Mouse (Mus musculus): ENCODE measurements at regions not wholly inside any gene's neighbourhood (a gene's known extent, or its start where the extent isn't known, plus 50 kb on each side); places are given as distances from the start of the nearest gene placed in this dataset.

- intact Hi-C loops (cut with DNase I), result loop anchor here (10.0 kb wide), 1 partner anchor 928 kb away; no protein-coding TSS in a partner anchor
- no peak for DNase-seq (ENCODE audit: extremely low spot score in 1 of 2, low spot score in 2 of 2)
Observed at GRCm38 (mm10) chr11:22636321-22636720, 124.4 kb downstream of the Tmem17 start.

GRCm38 (mm10) chr11:22636761-22637557 lies 125.1 kb downstream of the Tmem17 start:
- intact Hi-C loops (cut with DNase I), result loop anchor here (10.0 kb wide), 1 partner anchor 928 kb away; no protein-coding TSS in a partner anchor
- no peak for DNase-seq (ENCODE audit: extremely low spot score in 1 of 2, low spot score in 2 of 2)

- intact Hi-C loops (cut with DNase I), result loop anchor here (10.0 kb wide), 1 partner anchor 927 kb away; no protein-coding TSS in a partner anchor
- no peak for DNase-seq (ENCODE audit: extremely low spot score in 1 of 2, low spot score in 2 of 2)
Observed at GRCm38 (mm10) chr11:22638171-22638570, 126.3 kb downstream of the Tmem17 start.

GRCm38 (mm10) chr11:22638700-22639099 lies 126.8 kb downstream of the Tmem17 start:
- DNase-seq (ENCODE audit: extremely low spot score in 1 of 2, low spot score in 2 of 2), result no peak
- intact Hi-C loops (cut with DNase I), result loop anchor here (10.0 kb wide), 1 partner anchor 926 kb away; no protein-coding TSS in a partner anchor

GRCm38 (mm10) chr11:22640371-22640990 lies 128.6 kb downstream of the Tmem17 start:
- intact Hi-C loops (cut with DNase I), result no loop called here
- no peak for DNase-seq (ENCODE audit: extremely low spot score in 1 of 2, low spot score in 2 of 2)

GRCm38 (mm10) chr11:22641450-22641849 lies 129.6 kb downstream of the Tmem17 start:
- DNase-seq (ENCODE audit: extremely low spot score in 1 of 2, low spot score in 2 of 2), result no peak
- intact Hi-C loops (cut with DNase I), result no loop called here

GRCm38 (mm10) chr11:22644010-22644625 lies 132.2 kb downstream of the Tmem17 start:
- intact Hi-C loops (cut with DNase I), result no loop called here
- DNase-seq (ENCODE audit: extremely low spot score in 1 of 2, low spot score in 2 of 2), result no peak

- intact Hi-C loops (cut with DNase I), result no loop called here
- no peak for DNase-seq (ENCODE audit: extremely low spot score in 1 of 2, low spot score in 2 of 2)
Observed at GRCm38 (mm10) chr11:22644877-22645276, 133.0 kb downstream of the Tmem17 start.

GRCm38 (mm10) chr11:22646192-22646936 lies 134.5 kb downstream of the Tmem17 start:
- intact Hi-C loops (cut with DNase I), result no loop called here
- DNase-seq (ENCODE audit: extremely low spot score in 1 of 2, low spot score in 2 of 2), result no peak

- intact Hi-C loops (cut with DNase I), result no loop called here
Observed at GRCm38 (mm10) chr11:22648275-22648674, 136.4 kb downstream of the Tmem17 start.

GRCm38 (mm10) chr11:22650771-22651170 lies 138.9 kb downstream of the Tmem17 start:
- DNase-seq (ENCODE audit: extremely low spot score in 1 of 2, low spot score in 2 of 2), result no peak
- intact Hi-C loops (cut with DNase I), result no loop called here

More at GRCm38 (mm10) chr11:22648275-22648674, 136.4 kb downstream of the Tmem17 start:
- no peak for DNase-seq (ENCODE audit: extremely low spot score in 1 of 2, low spot score in 2 of 2)

- intact Hi-C loops (cut with DNase I), result no loop called here
Observed at GRCm38 (mm10) chr11:22651313-22651712, 139.4 kb downstream of the Tmem17 start.

GRCm38 (mm10) chr11:22651911-22652310 lies 140.0 kb downstream of the Tmem17 start:
- intact Hi-C loops (cut with DNase I), result no loop called here
- no peak for DNase-seq (ENCODE audit: extremely low spot score in 1 of 2, low spot score in 2 of 2)

More at GRCm38 (mm10) chr11:22651313-22651712, 139.4 kb downstream of the Tmem17 start:
- DNase-seq (ENCODE audit: extremely low spot score in 1 of 2, low spot score in 2 of 2), result no peak

GRCm38 (mm10) chr11:22652931-22653330 lies 141.0 kb downstream of the Tmem17 start:
- intact Hi-C loops (cut with DNase I), result no loop called here
- DNase-seq (ENCODE audit: extremely low spot score in 1 of 2, low spot score in 2 of 2), result no peak

- intact Hi-C loops (cut with DNase I), result no loop called here
- DNase-seq (ENCODE audit: extremely low spot score in 1 of 2, low spot score in 2 of 2), result no peak
Observed at GRCm38 (mm10) chr11:22653366-22653765, 141.5 kb downstream of the Tmem17 start.

- no peak for DNase-seq (ENCODE audit: extremely low spot score in 1 of 2, low spot score in 2 of 2)
- intact Hi-C loops (cut with DNase I), result no loop called here
Observed at GRCm38 (mm10) chr11:22657635-22658034, 145.7 kb downstream of the Tmem17 start.

GRCm38 (mm10) chr11:22661072-22661471 lies 149.2 kb downstream of the Tmem17 start:
- DNase-seq (ENCODE audit: extremely low spot score in 1 of 2, low spot score in 2 of 2), result no peak
- intact Hi-C loops (cut with DNase I), result no loop called here

GRCm38 (mm10) chr11:22661713-22662551 lies 150.0 kb downstream of the Tmem17 start:
- DNase-seq (ENCODE audit: extremely low spot score in 1 of 2, low spot score in 2 of 2), result no peak
- intact Hi-C loops (cut with DNase I), result no loop called here
